Mouse (Mus musculus) intestine, embryonic 14.5 days (tissue): Measurements from ENCODE around the gene Csf2rb. TPM values are rescaled to one million over a fixed set of nuclear protein-coding genes. Genes with fewer than 3 reads are reported as not detected.
"Not testable (repeated sequence)": the region's sequence is repeated elsewhere in the genome, so short reads cannot be mapped to it uniquely, and the experiment has no call there.

Experiments
- ATAC-seq: fragments of 200-750 bp; cut with Nextera tagmentation; replicated peaks from 2 replicates; pipeline ENCODE4 v1.8.0; 2017; ENCODE audit warnings: low read depth, moderate number of reproducible peaks, moderate TSS enrichment, moderate library complexity; ENCODE audit not compliant: low FRiP score, low TSS enrichment
- DNase-seq: peaks from one replicate; pipeline ENCODE4 v3.0.0-alpha.2; 2018; ENCODE audit warnings: low spot score
- H3K27ac ChIP-seq: fragments of 300-500 bp; sonication (generic); 2 replicates; pipeline ENCODE4 v1.5.1; 2014; ENCODE audit warnings: low read depth, mild to moderate bottlenecking, control low read depth
- H3K27me3 ChIP-seq: fragments of 300-500 bp; sonication (generic); replicated peaks from 2 replicates; pipeline ENCODE4 v1.6.1; 2014; ENCODE audit warnings: low read length, control low read depth; ENCODE audit not compliant: control insufficient read depth, insufficient read depth
- H3K36me3 ChIP-seq: fragments of 300-500 bp; sonication (generic); 2 replicates; pipeline ENCODE4 v1.6.1; 2014; ENCODE audit warnings: low read length, control low read depth; ENCODE audit not compliant: control insufficient read depth, insufficient read depth
- H3K4me1 ChIP-seq: fragments of 300-500 bp; sonication (generic); replicated peaks from 2 replicates; pipeline ENCODE4 v1.6.1; 2014; ENCODE audit warnings: low read length, control low read depth, mixed read lengths; ENCODE audit not compliant: control insufficient read depth, insufficient read depth
- H3K4me2 ChIP-seq: fragments of 300-500 bp; sonication (generic); 2 replicates; pipeline ENCODE4 v1.6.1; 2014; ENCODE audit warnings: low read length
- H3K4me3 ChIP-seq: fragments of 300-500 bp; sonication (generic); 2 replicates; pipeline ENCODE4 v1.5.1; 2014; ENCODE audit warnings: low read depth, low read length, control low read depth, mixed read lengths
- H3K9ac ChIP-seq: fragments of 300-500 bp; sonication (generic); 2 replicates; pipeline ENCODE4 v1.6.1; 2014; ENCODE audit warnings: mild to moderate bottlenecking, low read length
- H3K9me3 ChIP-seq: fragments of 300-500 bp; sonication (generic); 2 replicates; pipeline ENCODE4 v1.6.1; 2016; ENCODE audit warnings: low read length, control low read depth; ENCODE audit not compliant: control insufficient read depth
- WGBS: fragments of 180-500 bp; shearing (Covaris S2); extraction: QIAGEN DNeasy Blood & Tissue Kit; methylation state at CpG from one replicate; pipeline ENCODE4 v1.1.7; 2014; 5-methylcytosine and 5-hydroxymethylcytosine counted together
- polyA plus RNA-seq: library from polyadenylated mRNA; unstranded; fragments of >200 nt; fragmentation: Nextera tagmentation; extraction: Ambion mirVana; gene quantifications from 2 replicates; pipeline ENCODE4 v1.2.1, GENCODE M21; 2014

The Csf2rb gene
- polyA plus RNA-seq, 1 experiment from 2014 or later: 1.4 TPM

DNA sequence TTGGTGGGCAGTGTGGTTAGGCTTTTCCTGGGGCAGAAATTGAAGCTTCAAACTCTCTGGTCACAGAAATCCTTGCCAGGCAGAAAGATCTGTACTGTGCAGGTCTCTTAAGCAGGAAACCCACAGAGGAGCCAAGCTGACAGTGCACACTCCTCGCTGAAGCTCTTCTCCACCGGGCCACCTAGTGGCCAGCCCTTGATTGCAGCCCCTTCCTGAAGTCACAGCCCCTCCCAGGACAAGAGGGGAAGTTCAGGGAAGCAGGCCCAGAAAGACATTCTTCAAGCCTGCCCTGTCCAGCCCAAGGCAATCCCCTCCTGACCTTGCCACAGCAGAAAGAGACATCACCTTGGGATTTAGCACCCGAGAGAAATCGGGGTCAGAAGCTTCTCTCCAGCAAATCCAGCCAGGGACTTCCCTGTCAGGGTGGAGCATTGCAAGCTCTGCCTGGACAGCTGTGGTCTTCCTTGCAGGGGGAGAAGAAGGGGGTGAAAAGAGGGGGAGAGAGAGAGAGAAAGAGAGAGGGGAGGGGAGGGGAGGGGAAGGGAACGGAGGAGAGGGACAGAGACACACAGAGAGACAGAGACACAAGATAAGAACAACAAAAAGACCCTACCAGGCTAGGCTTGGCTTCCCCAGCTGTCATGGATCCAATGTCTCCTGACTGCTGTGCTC, 4.6 kb upstream of the Csf2rb start:
- DNase-seq (peak; percentile 79), ATAC-seq (peak; percentile 70; the same call in 1 of the 2 replicates)
- Histone ChIP-seq H3K27me3 (no peaks in the 10 kb centered on the region), H3K9ac (no peak overlapping the region), H3K4me1 (no peaks in the 10 kb centered on the region), H3K9me3 (no peaks in the 10 kb centered on the region), H3K4me2 (no peak overlapping the region), H3K4me3 (no peak overlapping the region), H3K27ac (no peak overlapping the region), H3K36me3 (no peaks in the 10 kb centered on the region)
- WGBS: 7% methylated on average over 5 of the region's 5 CpGs

DNA sequence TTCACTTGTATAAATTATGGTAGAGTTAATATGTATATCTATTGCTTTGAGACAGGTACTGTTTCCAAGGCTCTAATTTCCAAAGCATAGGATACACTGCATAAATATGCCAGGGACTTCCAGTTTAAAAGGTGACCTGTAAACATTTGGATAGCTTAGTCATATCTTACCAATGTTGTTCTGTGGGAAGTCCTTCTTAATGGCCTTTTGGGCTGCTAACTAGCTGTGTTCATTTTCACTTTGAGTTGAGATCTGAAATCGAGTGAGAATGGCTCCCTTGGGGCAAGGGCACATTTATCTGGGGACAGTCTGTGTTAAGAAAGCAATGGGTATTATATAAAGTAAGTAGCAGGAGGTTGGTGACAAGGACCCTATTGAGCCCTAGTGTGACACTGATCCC, 2.2 kb upstream of the Csf2rb start:
- H3K9ac ChIP-seq: no peak overlapping the region
- no peaks in the 10 kb centered on the region for H3K4me1 ChIP-seq
- H3K27ac ChIP-seq: no peak overlapping the region
- DNase-seq (no peak), ATAC-seq (no peak)
- H3K9me3 ChIP-seq: no peaks in the 10 kb centered on the region
- whole genome bisulfite sequencing: 79% methylated on average over 1 of the region's 1 CpGs
- H3K4me3 ChIP-seq: no peak overlapping the region
- no peaks in the 10 kb centered on the region for H3K36me3 ChIP-seq
- H3K4me2 ChIP-seq: no peak overlapping the region
- no peaks in the 10 kb centered on the region for H3K27me3 ChIP-seq

DNA sequence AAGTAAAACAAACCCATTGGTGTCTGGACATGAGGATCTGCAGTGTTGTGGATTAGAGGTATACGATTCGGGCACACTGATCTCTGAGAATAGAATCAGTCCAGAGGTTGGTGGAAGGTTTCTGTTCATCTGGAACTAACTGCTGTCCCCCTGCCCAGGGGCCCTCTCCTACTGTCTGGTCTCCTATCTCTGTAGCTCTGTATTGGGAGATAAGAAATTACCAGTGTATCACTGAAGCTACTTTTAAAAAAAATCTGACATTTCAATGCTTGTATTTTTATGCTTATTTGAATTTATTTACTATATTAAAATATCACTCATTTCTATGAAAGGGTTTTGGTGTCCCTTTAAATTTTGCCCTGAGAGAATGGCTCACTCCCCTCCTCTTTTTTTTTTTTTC, 1.3 kb upstream of the Csf2rb start:
- DNase-seq: no peak
- no peak overlapping the region for H3K27ac ChIP-seq
- no peak overlapping the region for H3K4me3 ChIP-seq
- H3K4me2 ChIP-seq: no peak overlapping the region
- WGBS: 91% methylated on average over 2 of the region's 2 CpGs
- H3K36me3 ChIP-seq: no peaks in the 10 kb centered on the region
- H3K27me3 ChIP-seq: no peaks in the 10 kb centered on the region
- H3K4me1 ChIP-seq: no peaks in the 10 kb centered on the region
- H3K9ac ChIP-seq: no peak overlapping the region
- no peaks in the 10 kb centered on the region for H3K9me3 ChIP-seq
- no peak for ATAC-seq

DNA sequence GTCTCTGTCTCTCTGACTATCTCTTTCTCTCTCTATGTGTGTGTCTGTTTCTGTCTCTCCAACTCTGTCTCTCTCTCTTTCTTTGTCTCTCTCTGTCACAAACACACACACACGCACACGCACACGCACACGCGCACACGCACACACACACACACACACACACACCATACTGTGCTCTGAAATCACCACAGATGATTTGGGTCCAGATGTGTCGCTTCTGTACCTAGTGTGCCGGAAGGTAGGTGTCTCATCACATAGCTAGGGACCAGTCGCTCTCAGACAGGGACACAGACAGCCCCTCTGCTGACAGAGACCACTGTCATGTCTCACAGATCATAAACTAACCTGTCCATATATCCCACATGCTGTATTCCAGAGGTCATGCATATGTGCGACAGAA, 1.2 kb downstream of the Csf2rb start:
- ATAC-seq (no peak), DNase-seq (no peak)
- H3K9me3 ChIP-seq: no peaks in the 10 kb centered on the region
- 92% methylated on average over 10 of the region's 10 CpGs for WGBS
- H3K4me3 ChIP-seq: no peak overlapping the region
- H3K36me3 ChIP-seq: no peaks in the 10 kb centered on the region
- H3K4me1 ChIP-seq: no peaks in the 10 kb centered on the region
- no peak overlapping the region for H3K27ac ChIP-seq
- no peaks in the 10 kb centered on the region for H3K27me3 ChIP-seq
- no peak overlapping the region for H3K4me2 ChIP-seq
- no peak overlapping the region for H3K9ac ChIP-seq

DNA sequence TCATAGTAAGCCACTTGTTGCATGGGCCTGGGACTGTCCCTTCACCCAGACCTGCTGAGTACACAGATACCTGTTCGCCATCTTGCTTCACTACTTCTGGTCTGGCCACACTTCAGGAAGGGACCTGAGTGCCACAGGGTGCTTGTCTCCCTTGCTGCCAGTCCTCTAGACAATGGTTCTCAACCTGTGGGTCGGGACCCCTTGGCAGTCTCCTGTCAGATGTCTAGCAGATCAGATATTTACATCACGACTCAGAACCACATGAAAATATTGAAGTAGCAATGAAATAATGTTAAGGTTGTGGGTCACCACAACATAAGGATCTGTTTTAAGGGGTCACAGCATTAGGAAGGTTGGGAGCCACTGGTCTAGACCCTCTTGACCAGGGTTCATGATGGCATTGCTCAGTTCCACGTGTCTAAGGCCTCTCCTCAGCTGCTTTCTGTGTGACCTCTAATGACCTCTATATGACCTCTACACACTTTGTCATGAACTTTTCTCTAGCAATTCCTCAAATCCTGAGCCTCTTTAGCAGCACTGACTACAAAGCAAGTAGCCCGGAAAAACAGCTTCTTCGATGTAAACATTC, 2.3 kb downstream of the Csf2rb start:
- not testable (repeated sequence) for H3K9ac ChIP-seq, H3K27me3 ChIP-seq, H3K27ac ChIP-seq, H3K36me3 ChIP-seq, H3K4me3 ChIP-seq, ATAC-seq, H3K4me1 ChIP-seq, DNase-seq, H3K4me2 ChIP-seq, H3K9me3 ChIP-seq
- 74% methylated on average over 6 of the region's 6 CpGs for WGBS

DNA sequence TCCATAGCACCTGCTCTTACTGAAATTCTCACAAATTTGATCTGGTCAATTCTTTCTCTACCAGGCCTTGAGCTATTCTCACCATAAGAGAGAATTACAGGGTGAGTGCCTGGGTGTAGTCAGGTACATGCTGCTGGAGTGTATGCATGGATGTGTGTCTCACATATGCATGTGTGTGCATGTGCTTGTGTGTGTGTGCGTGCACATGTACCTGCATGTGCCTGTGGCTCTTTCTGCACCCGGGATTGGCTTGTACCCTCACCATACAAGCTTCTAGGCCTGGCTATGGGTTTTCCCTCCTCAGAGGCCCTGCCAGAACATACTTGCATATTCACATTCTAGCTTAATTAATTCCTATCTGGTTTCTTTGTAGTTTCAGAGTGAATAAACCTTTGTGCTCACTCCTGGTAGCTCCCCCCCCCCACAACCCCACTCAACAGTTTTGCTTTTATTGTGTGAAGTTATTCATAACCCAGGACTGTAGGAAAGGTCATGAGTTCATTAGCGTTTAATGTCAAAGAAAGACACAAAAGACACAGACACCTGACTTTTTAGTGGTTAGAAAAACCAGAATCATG, 3.1 kb downstream of the Csf2rb start:
- 82% methylated on average over 3 of the region's 3 CpGs for WGBS
- H3K4me2 ChIP-seq: no peak overlapping the region
- ATAC-seq: no peak
- no peak overlapping the region for H3K27ac ChIP-seq
- no peak for DNase-seq
- H3K4me1 ChIP-seq: no peaks in the 10 kb centered on the region
- no peaks in the 10 kb centered on the region for H3K9me3 ChIP-seq
- no peak overlapping the region for H3K9ac ChIP-seq
- H3K27me3 ChIP-seq: 0 out of 2 replicates have a peak, but pooled peaks cover 2% of the 10 kb centered on the region
- H3K36me3 ChIP-seq: no peaks in the 10 kb centered on the region
- no peak overlapping the region for H3K4me3 ChIP-seq

DNA sequence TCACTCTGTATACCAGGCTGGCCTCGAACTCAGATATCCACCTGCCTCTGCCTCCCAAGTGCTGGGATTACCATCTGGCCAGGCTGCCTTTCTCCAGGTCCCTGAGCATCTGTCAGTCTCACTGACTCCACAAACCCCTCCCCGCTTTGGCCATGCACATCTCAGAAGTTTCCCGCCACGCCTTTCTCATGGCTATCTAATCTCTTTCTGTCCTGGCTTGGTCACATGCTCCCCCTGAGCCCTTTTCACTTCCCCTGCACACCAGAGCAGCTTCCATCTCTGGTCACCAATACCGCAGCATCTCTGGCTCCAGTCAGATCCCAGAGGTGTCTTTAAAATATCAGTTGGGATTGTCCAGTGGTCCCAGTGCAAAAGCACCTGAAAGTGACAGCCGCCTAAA, 4.4 kb downstream of the Csf2rb start:
- not testable (repeated sequence) for H3K27me3 ChIP-seq, H3K9ac ChIP-seq, DNase-seq, H3K9me3 ChIP-seq, ATAC-seq, H3K4me1 ChIP-seq, H3K4me3 ChIP-seq, H3K36me3 ChIP-seq, H3K4me2 ChIP-seq, H3K27ac ChIP-seq
- 73% methylated on average over 6 of the region's 6 CpGs for WGBS

DNA sequence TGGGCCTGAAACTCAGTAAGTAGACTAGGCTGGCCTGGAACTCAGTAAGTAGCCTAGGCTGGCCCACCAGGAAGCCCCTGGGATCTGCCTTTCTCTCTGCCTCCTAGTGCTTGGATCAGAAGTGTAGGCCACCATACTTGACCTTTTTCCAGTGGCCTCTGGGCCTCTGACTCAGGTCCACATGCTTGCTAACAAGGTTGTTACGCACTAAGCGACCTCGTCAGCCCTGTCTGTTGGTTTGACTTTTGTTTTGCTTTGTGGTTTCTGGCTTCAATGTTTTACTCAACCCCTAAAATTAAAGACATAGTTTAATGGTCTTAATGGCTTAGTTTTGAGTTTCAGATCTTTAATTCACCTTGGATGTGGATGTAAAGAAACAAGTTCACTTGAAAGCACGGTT, 5.2 kb downstream of the Csf2rb start:
- ATAC-seq: no peak
- Histone ChIP-seq H3K4me3 (no peak overlapping the region), H3K9ac (no peak overlapping the region), H3K36me3 (no peaks in the 10 kb centered on the region), H3K27ac (no peak overlapping the region), H3K4me1 (no peaks in the 10 kb centered on the region), H3K9me3 (no peaks in the 10 kb centered on the region), H3K27me3 (0 out of 2 replicates have a peak, but pooled peaks cover 2% of the 10 kb centered on the region), H3K4me2 (no peak overlapping the region)
- WGBS: 91% methylated on average over 4 of the region's 4 CpGs
- DNase-seq: no peak
